Mouse (Mus musculus) forebrain, embryonic 16.5 days (tissue): ENCODE measurements around the gene Nckap5. TPM values are rescaled to one million over a fixed set of nuclear protein-coding genes. Genes with fewer than 3 reads are reported as not detected.
"Not testable (repeated sequence)": the region's sequence is repeated elsewhere in the genome, so short reads cannot be mapped to it uniquely, and the experiment has no call there.

Experiments
- ATAC-seq: fragments of 200-750 bp; cut with Nextera tagmentation; 2 replicates; pipeline ENCODE4 v1.8.0; 2017; ENCODE audit warnings: mild to moderate bottlenecking, moderate library complexity
- H3K27ac ChIP-seq: fragments of 300-500 bp; sonication (generic); 2 replicates; pipeline ENCODE4 v1.5.1; 2014; ENCODE audit warnings: low read length, control low read depth
- H3K27me3 ChIP-seq: fragments of 300-500 bp; sonication (generic); replicated peaks from 2 replicates; pipeline ENCODE4 v1.6.1; 2014; ENCODE audit warnings: low read length; ENCODE audit not compliant: control insufficient read depth, insufficient read depth
- H3K36me3 ChIP-seq: fragments of 300-500 bp; sonication (generic); 2 replicates; pipeline ENCODE4 v1.6.1; 2014; ENCODE audit not compliant: control insufficient read depth, insufficient read depth
- H3K4me1 ChIP-seq: fragments of 300-500 bp; sonication (generic); replicated peaks from 2 replicates; pipeline ENCODE4 v1.6.1; 2014; ENCODE audit warnings: low read length; ENCODE audit not compliant: control insufficient read depth, insufficient read depth
- H3K4me2 ChIP-seq: fragments of 300-500 bp; sonication (generic); 2 replicates; pipeline ENCODE4 v1.6.1; 2014; ENCODE audit warnings: mild to moderate bottlenecking, low read length, control low read depth
- H3K4me3 ChIP-seq: fragments of 300-500 bp; sonication (generic); replicated peaks from 2 replicates; pipeline ENCODE4 v1.5.1; 2014; ENCODE audit warnings: mild to moderate bottlenecking, low read length, control low read depth
- H3K9ac ChIP-seq: fragments of 300-500 bp; sonication (generic); replicated peaks from 2 replicates; pipeline ENCODE4 v1.6.1; 2014; ENCODE audit warnings: low read depth, low read length, control low read depth
- H3K9me3 ChIP-seq: fragments of 300-500 bp; sonication (generic); 2 replicates; pipeline ENCODE4 v1.6.1; 2016; ENCODE audit warnings: low read length; ENCODE audit not compliant: control insufficient read depth
- WGBS: fragments of 180-500 bp; shearing (Covaris S2); extraction: QIAGEN DNeasy Blood & Tissue Kit; methylation state at CpG from one replicate; pipeline ENCODE4 v1.1.7; 2014; 5-methylcytosine and 5-hydroxymethylcytosine counted together
- polyA plus RNA-seq: library from polyadenylated mRNA; unstranded; fragments of >200 nt; fragmentation: Nextera tagmentation; extraction: Ambion mirVana; gene quantifications from 2 replicates; pipeline ENCODE4 v1.2.1, GENCODE M21; 2015

The Nckap5 gene
- polyA plus RNA-seq, 1 experiment from 2014 or later, result 27.2 TPM

GRCm38 (mm10) chr1:126799379-126799798 lies 31.2 kb downstream of the Nckap5 start:
- H3K27me3 ChIP-seq, result no peaks in the 10 kb centered on the region
- H3K4me1 ChIP-seq, result peaks cover 11% of the 10 kb centered on the region
- peak; percentile 79 for ATAC-seq
- no peak overlapping the region for H3K27ac ChIP-seq
- no peak overlapping the region for H3K4me3 ChIP-seq
- H3K4me2 ChIP-seq, result 0 out of 2 replicates have a peak overlapping the region, but pooled peaks have one; percentile 13
- no peaks in the 10 kb centered on the region for H3K9me3 ChIP-seq
- no peaks in the 10 kb centered on the region for H3K36me3 ChIP-seq
- H3K9ac ChIP-seq, result no peak overlapping the region
- WGBS, result 48% methylated on average over 11 of the region's 11 CpGs

- H3K4me2 ChIP-seq, H3K27ac ChIP-seq, H3K36me3 ChIP-seq, H3K27me3 ChIP-seq, H3K4me3 ChIP-seq, H3K4me1 ChIP-seq, ATAC-seq, H3K9ac ChIP-seq, H3K9me3 ChIP-seq: not testable (repeated sequence)
- no CpG with 5 or more reads among the region's 2 CpGs for WGBS
Measured at GRCm38 (mm10) chr1:126780354-126780941, 50.2 kb downstream of the Nckap5 start.

- H3K9me3 ChIP-seq, H3K4me3 ChIP-seq, H3K27me3 ChIP-seq, H3K4me2 ChIP-seq, H3K9ac ChIP-seq, H3K4me1 ChIP-seq, H3K27ac ChIP-seq, ATAC-seq, H3K36me3 ChIP-seq: not testable (repeated sequence)
- WGBS, result no CpG with 5 or more reads among the region's 6 CpGs
Measured at GRCm38 (mm10) chr1:126773947-126774346, 56.7 kb downstream of the Nckap5 start.

GRCm38 (mm10) chr1:126766971-126767370 lies 63.6 kb downstream of the Nckap5 start:
- H3K27me3 ChIP-seq, result no peaks in the 10 kb centered on the region
- H3K27ac ChIP-seq, result no peak overlapping the region
- no peaks in the 10 kb centered on the region for H3K4me1 ChIP-seq
- 38% methylated on average over 1 of the region's 1 CpGs for WGBS
- no peak overlapping the region for H3K4me2 ChIP-seq
- H3K9ac ChIP-seq, result no peak overlapping the region
- no peak overlapping the region for H3K4me3 ChIP-seq
- H3K9me3 ChIP-seq, result no peaks in the 10 kb centered on the region
- no peaks in the 10 kb centered on the region for H3K36me3 ChIP-seq
- no peak for ATAC-seq

GRCm38 (mm10) chr1:126765506-126766170 lies 65.0 kb downstream of the Nckap5 start:
- Histone ChIP-seq H3K9ac (no peak overlapping the region), H3K9me3 (no peaks in the 10 kb centered on the region), H3K4me2 (no peak overlapping the region), H3K4me1 (no peaks in the 10 kb centered on the region), H3K27me3 (no peaks in the 10 kb centered on the region), H3K27ac (no peak overlapping the region), H3K4me3 (no peak overlapping the region), H3K36me3 (no peaks in the 10 kb centered on the region)
- ATAC-seq, result no peak
- WGBS, result 32% methylated on average over 6 of the region's 6 CpGs

- no peak for ATAC-seq
- Histone ChIP-seq H3K9ac (no peak overlapping the region), H3K4me3 (no peak overlapping the region), H3K9me3 (no peaks in the 10 kb centered on the region), H3K4me1 (no peaks in the 10 kb centered on the region; the same call in 1 of the 2 replicates), H3K27ac (no peak overlapping the region), H3K36me3 (no peaks in the 10 kb centered on the region), H3K27me3 (no peaks in the 10 kb centered on the region), H3K4me2 (no peak overlapping the region)
- WGBS, result 86% methylated on average over 3 of the region's 3 CpGs
Measured at GRCm38 (mm10) chr1:126764201-126764600, 66.4 kb downstream of the Nckap5 start.

- no peaks in the 10 kb centered on the region for H3K9me3 ChIP-seq
- H3K4me3 ChIP-seq, result no peak overlapping the region
- H3K4me2 ChIP-seq, result no peak overlapping the region
- no peak overlapping the region for H3K27ac ChIP-seq
- no peak for ATAC-seq
- no peaks in the 10 kb centered on the region; the same call in 1 of the 2 replicates for H3K4me1 ChIP-seq
- no peak overlapping the region for H3K9ac ChIP-seq
- WGBS, result 97% methylated on average over 2 of the region's 2 CpGs
- no peaks in the 10 kb centered on the region for H3K36me3 ChIP-seq
- no peaks in the 10 kb centered on the region for H3K27me3 ChIP-seq
Measured at GRCm38 (mm10) chr1:126763192-126763591, 67.4 kb downstream of the Nckap5 start.

- Histone ChIP-seq H3K27me3 (no peaks in the 10 kb centered on the region), H3K4me2 (no peak overlapping the region), H3K27ac (no peak overlapping the region), H3K4me1 (no peaks in the 10 kb centered on the region; the same call in 1 of the 2 replicates), H3K9me3 (no peaks in the 10 kb centered on the region), H3K4me3 (no peak overlapping the region), H3K9ac (no peak overlapping the region), H3K36me3 (no peaks in the 10 kb centered on the region)
- WGBS, result 19% methylated on average over 2 of the region's 2 CpGs
- ATAC-seq, result no peak
Measured at GRCm38 (mm10) chr1:126760386-126760785, 70.2 kb downstream of the Nckap5 start.

- no peak for ATAC-seq
- WGBS, result 84% methylated on average over 5 of the region's 5 CpGs
Measured at GRCm38 (mm10) chr1:126755682-126756081, 74.9 kb downstream of the Nckap5 start.

More at GRCm38 (mm10) chr1:126755682-126756081, 74.9 kb downstream of the Nckap5 start:
- Histone ChIP-seq H3K4me1 (peaks cover 3% of the 10 kb centered on the region), H3K9ac (no peak overlapping the region), H3K36me3 (no peaks in the 10 kb centered on the region), H3K27me3 (no peaks in the 10 kb centered on the region), H3K27ac (no peak overlapping the region), H3K9me3 (no peaks in the 10 kb centered on the region), H3K4me3 (no peak overlapping the region), H3K4me2 (no peak overlapping the region)
